Mouse (Mus musculus) liver, adult 2 months (tissue): ENCODE results near the gene Psmc3ip.

Source experiments
- CTCF ChIP-seq: fragments of 200-500 bp; IDR thresholded peaks from 2 replicates; pipeline ENCODE4 v1.5.1; 2011; ENCODE audit warnings: low read depth, low read length, control low read depth
- POLR2A ChIP-seq: fragments of 200-500 bp; IDR thresholded peaks from 2 replicates; pipeline ENCODE4 v1.6.1; 2011; ENCODE audit warnings: low read length, control low read depth; ENCODE audit not compliant: insufficient read depth; ENCODE audit errors: extremely low read depth

DNA sequence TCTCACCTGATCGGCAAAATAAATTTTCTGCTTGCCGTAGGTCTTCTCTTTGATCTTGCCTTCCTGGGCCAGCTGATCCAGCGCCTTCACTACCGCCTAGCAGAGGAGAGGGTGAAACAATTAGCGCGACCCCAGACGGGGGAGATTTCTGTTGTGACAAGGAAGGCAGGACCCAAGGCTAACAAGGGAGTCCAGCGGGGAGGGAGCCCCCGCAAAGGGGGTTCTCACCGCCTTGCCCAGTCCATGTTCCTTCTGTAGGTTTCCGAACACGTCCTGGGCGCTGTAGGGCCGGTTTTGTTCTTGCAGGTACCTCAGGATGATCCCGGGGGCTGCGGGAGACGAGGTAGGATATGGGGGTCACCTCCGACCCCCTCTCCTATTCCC, 314 bp downstream of the Psmc3ip start:
- TF ChIP-seq CTCF, result no peak
- no peak for TF ChIP-seq POLR2A
